Mouse (Mus musculus) megakaryocyte, embryonic 14.5 days (primary cell): ENCODE data around the gene Ubash3a.

Source experiments
- FLI1 ChIP-seq: IDR thresholded peaks from 2 replicates; pipeline ENCODE4 v1.6.1; 2012; ENCODE audit warnings: low read length, inconsistent platforms, mixed read lengths
- GATA1 ChIP-seq: IDR thresholded peaks from 3 replicates; pipeline ENCODE4 v1.6.1; 2012; ENCODE audit warnings: mixed read lengths, low read length, inconsistent platforms, borderline replicate concordance

GRCm38 (mm10) chr17:31208654-31209053 lies 981 bp downstream of the Ubash3a start:
- TF ChIP-seq GATA1 = no peak
- TF ChIP-seq FLI1 = no peak
